Mouse (Mus musculus) kidney, adult 11 months (tissue): ENCODE results near the gene Avil.
A peak's percentile ranks its signal among the peaks of the same experiment; 100 is the strongest.

ENCODE experiments used
- DNase-seq: peaks from one replicate; pipeline ENCODE4 v3.0.0; 2022

Gene Avil

DNA sequence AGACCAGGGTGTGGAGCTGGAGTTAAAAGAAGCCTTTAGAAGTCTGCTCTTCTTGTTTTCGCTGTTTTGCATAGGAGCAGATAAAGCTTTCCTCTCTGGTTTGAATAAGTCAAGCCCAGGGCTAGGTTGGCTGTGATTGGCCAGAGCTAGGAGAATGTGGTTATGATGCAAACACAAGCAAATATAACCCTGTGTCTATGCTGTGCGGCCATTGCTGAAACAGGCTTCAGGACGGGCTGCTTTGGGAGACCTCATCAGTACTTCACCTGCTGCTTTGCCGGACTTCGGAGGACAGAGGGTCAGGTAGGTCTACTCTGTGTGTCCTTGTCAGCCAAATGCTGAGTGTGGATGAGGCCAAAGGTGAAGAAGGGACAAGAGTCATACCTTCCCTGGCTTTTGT lies at the start of gene Avil:
TSS of gene Avil (plus strand) at position 181 of the 400 bp plus-strand sequence.
- no peak for DNase-seq

DNA sequence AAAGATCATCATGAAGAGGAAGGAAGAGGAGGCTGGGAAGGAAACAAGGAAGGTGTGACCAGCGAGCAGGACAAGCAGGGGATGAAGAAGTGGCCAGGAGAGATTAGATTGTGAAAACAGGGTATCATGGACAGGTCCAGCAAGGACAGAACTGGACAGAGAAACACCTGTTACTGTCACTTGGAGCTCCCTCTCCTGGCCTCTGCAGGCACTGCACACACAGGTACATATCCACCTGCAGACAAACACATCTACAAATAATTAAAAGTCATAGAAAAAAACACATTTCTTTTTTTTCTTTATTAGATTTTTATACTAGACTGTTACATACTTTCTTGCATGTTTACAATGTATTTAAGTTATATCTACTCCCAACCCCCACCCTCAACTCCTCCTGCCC lies 48.1 kb upstream of the Avil start:
- no peak for DNase-seq

DNA sequence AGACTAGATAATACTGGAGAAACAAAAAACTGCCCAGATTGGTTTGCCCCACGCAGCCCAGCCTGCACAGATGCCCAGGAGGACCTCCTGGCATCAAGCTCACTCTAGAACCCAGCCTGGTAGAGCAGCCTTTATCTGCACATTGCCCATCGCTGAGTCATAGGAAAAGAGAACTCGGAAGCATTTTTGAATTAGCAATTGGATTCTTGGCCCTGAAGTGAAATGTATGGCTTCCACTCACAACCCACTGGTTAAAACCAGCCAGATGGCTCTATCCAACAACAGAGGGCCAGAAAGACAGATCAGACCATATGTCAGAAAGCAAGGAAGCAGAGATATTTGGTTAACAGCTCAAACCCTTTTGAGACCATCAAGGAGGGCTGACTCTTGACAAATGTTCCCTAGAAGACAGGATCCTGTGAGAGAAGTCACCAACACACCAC lies 47.5 kb upstream of the Avil start:
- no peak for DNase-seq

DNA sequence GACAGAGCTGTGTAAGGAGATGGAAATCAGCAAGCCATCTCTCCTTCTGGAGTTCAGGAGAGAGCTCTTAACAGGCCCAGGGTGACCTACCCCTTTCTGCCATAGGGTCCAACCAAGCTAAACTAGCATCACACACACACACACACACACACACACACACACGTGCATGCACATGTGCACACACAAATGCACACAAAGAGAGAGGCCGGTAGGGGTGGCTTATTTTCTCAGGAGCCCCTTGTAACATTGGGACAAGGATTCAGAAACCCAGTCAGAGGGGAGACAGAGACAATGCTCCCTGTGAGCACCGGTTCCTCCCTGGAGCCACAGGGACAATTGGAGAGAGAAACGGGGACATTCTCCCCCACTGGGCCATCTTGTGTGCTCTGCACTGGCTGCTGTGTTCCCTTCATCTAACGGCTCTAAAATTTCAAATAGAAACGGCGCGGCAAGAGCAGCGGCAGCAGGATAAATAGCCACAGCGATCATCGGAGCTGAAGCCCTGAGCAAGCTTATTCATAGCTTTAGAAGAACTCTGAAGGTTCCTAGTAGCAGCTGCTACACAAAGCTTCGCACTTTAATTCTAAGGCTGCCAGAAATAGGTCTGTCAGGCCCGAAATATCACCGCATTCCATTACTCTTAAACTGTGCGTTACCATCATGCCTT lies 43.7 kb upstream of the Avil start:
- DNase-seq: no peak

- DNase-seq: peak; percentile 63
Observed at GRCm38 (mm10) chr10:126957359-126958107, 43.0 kb upstream of the Avil start.

DNA sequence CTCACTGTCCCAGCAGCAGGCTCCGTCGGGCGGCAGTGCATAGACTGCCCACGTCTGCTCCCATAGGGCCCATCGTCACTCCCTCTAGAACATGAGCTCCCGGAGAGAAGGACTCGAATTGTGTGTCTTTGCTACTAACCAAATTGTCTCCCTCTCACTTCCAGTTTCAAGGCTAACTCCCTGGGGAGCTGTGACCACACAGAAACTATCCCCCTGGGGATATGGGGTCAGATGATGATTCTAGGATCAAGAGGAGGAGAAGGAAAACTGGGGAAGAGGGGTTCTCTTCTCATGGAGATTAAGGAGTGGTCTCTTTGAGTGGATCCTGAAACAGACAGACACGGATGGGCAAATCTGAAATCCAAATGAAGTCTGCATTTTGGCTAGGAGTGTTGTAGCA lies 40.0 kb upstream of the Avil start:
- DNase-seq: no peak

DNA sequence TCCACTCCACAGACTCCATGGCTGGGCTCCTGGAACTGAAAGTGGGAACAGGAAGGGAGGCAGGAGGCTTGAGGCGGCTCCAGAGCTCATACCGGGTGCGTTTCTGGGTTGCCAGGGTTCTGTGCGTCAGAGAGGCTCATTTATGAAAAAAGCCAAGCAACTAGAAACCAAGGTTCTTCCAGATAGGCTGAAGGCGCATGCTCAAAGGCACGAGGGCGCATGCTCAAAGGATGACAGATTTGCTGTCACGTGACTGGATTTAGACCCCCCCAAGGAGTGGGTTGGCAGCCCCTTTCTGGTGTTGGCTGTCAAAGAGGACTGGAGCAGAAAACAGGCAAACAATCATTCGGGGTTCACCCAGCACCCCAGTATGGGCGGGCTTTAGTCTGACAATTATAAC lies 38.8 kb upstream of the Avil start:
- no peak for DNase-seq

DNA sequence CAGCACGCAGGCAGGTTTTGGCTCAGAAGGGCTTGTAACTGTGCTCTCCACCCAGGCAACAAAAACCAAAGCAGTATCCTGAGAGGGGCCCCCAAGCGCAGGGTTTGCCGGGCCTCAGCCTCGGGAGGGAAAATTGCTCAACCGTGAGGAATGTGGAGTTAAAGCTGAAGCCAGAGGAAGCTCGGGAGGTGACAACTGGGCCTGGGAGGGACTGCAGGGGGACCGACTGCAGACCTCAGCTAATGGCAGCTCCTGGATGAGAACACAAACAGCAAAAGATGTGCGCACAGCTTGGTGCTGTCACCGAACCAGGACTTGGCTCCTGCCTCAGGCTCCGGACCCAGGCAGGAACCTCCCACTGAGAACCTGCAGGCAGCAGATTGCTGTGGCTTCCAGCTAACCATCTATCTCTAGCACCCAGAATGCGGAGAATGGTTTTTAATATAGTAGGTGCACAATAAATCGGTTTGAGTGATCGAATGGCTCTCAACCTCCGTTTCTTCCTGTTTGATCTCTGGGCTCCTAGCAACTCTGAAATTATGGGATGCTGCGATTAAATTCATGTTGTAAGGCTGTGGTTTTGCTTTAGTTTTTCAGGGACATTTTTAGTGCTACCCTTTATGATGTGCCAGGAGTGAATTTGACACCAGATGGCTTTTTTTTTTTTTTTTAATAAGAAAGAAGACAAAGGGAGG lies 38.1 kb upstream of the Avil start:
- peak; percentile 63 for DNase-seq

DNA sequence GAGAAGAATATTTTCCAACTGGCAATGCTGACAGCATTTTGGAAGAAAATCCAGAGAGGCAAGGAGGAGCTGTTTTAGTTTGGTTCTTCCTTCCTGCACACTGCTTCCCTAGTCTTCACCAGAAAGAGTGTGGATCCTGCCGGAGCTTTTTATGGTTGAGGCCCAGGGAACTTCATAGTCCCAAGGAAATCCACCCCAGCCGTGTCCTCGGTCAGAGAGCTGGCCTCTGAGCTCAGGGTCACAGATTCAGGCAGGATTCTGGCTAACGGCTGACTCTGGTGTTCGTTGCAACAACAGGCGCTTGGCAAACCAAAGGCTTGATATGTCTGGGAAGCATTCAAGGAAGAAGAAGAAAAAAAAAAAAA lies 37.6 kb upstream of the Avil start:
- DNase-seq: peak; percentile 49

- no peak for DNase-seq
Observed at GRCm38 (mm10) chr10:126963821-126964220, 36.7 kb upstream of the Avil start.

GRCm38 (mm10) chr10:126971363-126972050 lies 29.0 kb upstream of the Avil start:
- DNase-seq: no peak

DNA sequence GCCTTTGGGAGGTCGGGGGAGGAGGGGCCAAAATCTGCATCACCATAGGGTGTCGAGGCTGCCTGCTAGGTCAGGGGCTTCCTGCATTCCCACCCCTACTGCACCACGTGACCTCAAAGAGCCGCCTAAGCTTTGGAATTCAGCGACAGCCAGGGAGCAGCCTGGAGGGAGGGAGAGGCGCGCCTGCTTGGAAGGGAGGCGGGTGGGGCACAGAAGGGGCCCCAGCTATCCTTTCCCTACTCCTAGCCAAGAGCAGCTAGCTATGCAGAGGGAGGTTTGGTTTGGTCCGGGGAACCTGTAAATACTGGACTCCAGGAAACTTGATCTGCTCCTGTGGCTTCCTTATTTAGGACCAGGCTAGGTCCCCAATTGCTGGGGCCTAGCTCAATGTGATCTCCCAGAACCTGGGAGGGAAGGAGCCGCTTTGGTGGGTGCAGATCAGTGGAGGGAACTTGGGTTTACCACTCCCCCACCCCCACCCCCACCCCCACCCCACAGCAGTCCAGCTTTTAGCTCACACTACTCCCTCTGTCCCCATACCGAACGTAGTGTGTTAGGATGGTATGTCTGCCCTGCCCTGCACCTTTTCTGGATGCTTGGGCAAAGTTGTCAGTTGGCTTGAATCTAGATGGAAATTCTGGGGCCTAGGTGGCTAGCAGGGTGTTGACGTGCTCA lies 28.3 kb upstream of the Avil start:
- peak; percentile 74 for DNase-seq

GRCm38 (mm10) chr10:126972988-126973387 lies 27.5 kb upstream of the Avil start:
- DNase-seq: no peak

- DNase-seq: no peak
Observed at GRCm38 (mm10) chr10:126975706-126976105, 24.8 kb upstream of the Avil start.

- DNase-seq: peak; percentile 72
Observed at GRCm38 (mm10) chr10:126977076-126977475, 23.4 kb upstream of the Avil start.

DNA sequence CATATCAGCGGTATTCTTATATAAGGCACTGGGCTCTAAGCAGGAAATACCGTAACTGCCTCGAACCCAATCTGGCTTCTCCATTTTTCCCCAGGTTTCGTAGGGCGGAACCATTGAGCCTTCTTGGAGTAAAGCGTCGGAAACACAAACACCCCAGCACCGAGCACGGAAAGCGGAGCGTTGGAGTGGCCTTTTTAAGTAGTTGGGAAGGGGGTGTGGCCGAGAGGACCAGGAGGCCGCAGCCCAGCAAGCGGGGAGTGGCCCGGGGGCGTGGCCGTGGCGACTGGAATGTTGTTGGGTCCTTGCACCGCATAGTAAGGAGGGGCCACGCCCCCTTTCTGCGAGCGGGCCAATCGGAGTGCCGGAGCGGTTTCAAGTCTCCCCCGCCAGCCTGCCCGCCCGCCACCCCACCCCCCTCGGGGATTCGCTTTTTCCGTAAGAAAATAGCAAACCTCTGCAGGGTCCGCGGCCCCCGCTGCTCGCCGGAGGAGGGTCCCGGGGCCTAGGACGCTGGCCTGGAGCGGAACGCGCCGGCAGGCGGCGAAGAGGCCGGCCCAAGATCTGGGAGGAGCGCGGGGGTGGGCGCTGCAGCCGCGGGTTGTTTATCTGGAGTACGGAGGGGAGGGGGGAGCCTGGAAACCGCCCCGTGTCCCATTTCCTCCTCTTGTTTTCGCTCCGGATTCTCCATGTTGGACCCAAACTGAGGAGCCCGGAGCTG lies 22.1 kb upstream of the Avil start, which contains the start of gene Ctdsp2:
TSS of gene Ctdsp2 (plus strand) at position 441 of the 718 bp plus-strand sequence.
- DNase-seq: peak; percentile 100

- peak; percentile 60 for DNase-seq
Observed at GRCm38 (mm10) chr10:126979121-126979635, 21.3 kb upstream of the Avil start.

DNA sequence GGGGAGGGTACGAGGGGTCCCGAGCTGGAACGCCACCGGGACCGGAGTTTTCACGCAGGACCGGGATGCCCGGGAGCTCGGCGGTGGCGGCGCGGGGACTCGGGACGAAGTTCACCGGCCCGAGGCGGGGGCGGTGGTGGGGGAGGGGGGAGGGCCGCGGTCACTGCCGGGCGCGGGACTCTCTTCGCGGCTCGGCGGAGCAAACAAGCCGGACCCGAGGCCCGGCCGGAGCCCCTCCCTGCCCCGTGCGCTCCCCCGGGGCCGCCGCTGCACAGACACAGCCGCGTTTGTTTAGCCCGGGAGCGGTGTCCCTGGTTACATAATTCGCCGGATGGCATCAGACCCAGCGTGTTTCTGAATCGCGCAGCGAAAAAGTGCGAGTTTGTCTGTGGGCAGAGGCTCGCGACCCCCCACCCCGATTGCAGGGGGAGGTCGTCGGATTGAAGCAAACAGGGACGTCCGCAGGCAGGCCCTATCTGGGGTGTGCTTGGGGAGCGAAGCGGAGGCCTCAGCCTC lies 20.8 kb upstream of the Avil start:
- DNase-seq: peak; percentile 48

DNA sequence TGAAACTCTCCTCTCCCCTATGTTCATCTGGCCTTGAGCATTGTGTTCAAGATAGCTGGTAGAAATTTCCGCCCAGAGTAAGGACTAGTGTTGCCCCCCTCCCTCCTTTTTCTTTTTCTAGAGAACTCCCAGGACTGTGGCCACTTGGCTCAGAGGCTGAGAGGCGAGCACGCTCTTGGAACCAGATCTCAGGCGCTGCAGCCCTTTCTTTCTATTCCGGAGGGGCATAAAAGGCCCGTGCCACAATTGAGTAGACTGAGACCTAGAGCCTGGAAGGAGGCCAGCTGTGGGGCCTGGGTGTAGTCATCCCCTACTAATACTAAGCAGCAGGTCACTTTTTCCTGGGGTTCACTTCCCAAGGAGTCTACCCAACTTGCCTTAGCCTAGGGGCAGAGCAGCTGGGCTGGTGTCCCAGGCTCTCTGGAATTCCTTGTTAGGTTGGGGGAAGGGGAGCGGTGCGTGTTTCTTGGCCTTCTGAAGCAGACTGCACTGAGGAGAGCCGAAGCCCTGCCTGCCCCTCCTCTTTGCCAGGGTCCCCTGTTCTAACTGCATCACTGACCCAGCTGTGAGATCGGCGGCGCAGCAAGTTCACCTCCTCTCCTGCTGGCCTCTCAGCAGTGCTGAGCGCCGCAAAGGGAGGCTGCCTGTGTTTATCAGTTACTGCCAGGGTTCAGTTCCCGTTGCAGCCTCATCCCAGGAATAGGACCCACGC lies 20.1 kb upstream of the Avil start:
- DNase-seq: peak; percentile 78

GRCm38 (mm10) chr10:126980933-126981530 lies 19.5 kb upstream of the Avil start:
- DNase-seq: no peak
